Mouse (Mus musculus): ENCODE results near the gene Slc25a19. TPM values are rescaled to one million over a fixed set of nuclear protein-coding genes. Genes with fewer than 3 reads are reported as not detected.

The Slc25a19 gene
- polyA plus RNA-seq, 1 experiment from 2014 or later = 56.1 TPM

DNA sequence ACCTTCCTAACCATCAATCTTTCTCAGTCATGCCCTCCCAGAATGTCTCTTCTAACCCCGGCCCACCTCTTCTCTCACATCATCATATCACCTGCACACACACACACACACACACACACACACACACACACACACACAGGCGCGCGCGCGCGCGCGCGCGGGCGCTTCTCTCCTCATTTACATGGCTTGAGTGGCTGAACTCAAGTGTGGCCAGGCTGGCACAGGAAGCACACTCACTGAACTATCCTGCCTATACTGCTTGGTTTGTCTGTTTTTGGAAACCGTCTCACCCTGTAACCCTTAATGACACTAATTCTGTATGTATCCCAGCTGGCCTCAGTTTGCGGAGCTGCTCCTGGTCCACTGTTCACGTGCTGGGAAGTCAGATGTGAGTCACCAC, 27.4 kb downstream of the Slc25a19 start:
- Histone ChIP-seq H3K4me1 (peaks cover 36% of the 10 kb centered on the region), H3K4me3 (no peak overlapping the region), H3K27ac (replicated peaks) (no peak overlapping the region), H3K27me3 (no peaks in the 10 kb centered on the region), H3K9me3 (no peaks in the 10 kb centered on the region), H3K4me2 (replicated peaks) (no peak overlapping the region), H3K36me3 (peaks cover 22% of the 10 kb centered on the region), H3K9ac (replicated peaks) (no peak overlapping the region)
- ATAC-seq (replicated peaks) = no peak
- WGBS = 98% methylated on average over 15 of the region's 15 CpGs

DNA sequence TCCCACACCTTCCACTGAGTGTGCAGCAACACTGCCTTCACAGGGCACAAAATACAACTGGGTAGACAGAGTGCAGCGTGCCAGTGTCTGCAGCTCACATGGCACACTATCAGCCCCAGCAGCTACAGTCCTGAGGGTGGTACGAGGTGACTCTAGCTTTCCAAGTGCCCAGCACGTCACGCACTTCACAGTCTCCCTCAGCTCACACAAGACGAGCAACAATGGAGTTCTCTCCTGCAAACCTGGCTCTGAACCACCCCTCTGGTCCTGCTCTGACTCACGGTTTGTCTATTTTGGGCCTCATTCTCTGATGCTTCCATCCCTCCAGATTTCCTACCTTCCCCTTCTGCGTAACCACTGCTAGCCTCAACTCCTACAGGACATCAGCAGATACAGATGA, 28.4 kb downstream of the Slc25a19 start:
- Histone ChIP-seq H3K4me2 (replicated peaks) (no peak overlapping the region), H3K27me3 (no peaks in the 10 kb centered on the region), H3K4me3 (no peak overlapping the region), H3K9ac (replicated peaks) (no peak overlapping the region), H3K4me1 (peaks cover 25% of the 10 kb centered on the region), H3K36me3 (peaks cover 28% of the 10 kb centered on the region), H3K27ac (replicated peaks) (no peak overlapping the region), H3K9me3 (no peaks in the 10 kb centered on the region)
- ATAC-seq (replicated peaks) = no peak
- WGBS = 94% methylated on average over 7 of the region's 7 CpGs

DNA sequence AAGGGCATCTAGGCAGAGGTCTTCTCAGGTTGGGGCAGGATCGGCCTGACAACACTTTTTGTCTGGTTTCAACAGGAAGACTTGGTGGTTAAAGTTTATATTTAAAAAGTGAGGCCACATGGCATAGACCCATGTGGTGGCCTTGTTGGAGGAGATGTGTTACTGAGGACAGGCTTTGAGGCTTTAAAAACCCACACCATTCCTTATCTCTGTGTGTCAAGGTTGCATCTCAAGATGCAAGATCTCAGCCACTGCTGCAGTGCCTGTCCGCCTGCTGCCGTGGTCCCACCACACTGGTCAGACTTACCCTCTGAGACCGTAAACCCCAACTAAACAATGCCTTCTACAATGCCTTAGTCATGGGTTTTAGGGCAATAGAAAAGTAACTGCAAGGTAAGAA, 29.8 kb downstream of the Slc25a19 start:
- 96% methylated on average over 4 of the region's 4 CpGs for WGBS
- no peak overlapping the region for H3K4me3 ChIP-seq
- ATAC-seq (replicated peaks) = no peak
- no peak overlapping the region for H3K4me2 ChIP-seq (replicated peaks)
- no peaks in the 10 kb centered on the region for H3K9me3 ChIP-seq
- no peaks in the 10 kb centered on the region for H3K27me3 ChIP-seq
- H3K4me1 ChIP-seq = peaks cover 20% of the 10 kb centered on the region
- H3K27ac ChIP-seq (replicated peaks) = no peak overlapping the region
- peaks cover 42% of the 10 kb centered on the region for H3K36me3 ChIP-seq
- H3K9ac ChIP-seq (replicated peaks) = no peak overlapping the region

DNA sequence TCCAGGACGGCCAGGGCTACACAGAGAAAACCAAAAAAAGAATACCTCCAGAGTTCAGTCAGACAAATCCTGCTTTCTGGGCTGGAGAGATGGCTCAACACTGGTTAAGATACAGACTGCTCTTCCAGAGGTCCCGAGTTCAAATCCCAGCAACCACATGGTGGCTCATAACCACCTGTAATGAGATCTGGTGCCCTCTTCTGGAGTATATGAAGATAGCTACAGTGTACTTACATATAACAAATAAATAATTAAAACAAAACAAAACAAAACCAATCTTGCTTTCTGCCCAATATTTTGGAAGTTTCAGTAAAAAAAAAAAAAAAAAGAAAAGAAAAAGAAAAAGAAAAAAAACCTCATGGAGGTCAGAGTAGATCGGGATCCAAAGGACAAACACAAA, 32.9 kb downstream of the Slc25a19 start:
- Histone ChIP-seq H3K4me1 (no peaks in the 10 kb centered on the region), H3K36me3 (peaks cover 72% of the 10 kb centered on the region), H3K9me3 (no peaks in the 10 kb centered on the region), H3K27ac (replicated peaks) (no peak overlapping the region), H3K27me3 (no peaks in the 10 kb centered on the region), H3K4me3 (no peak overlapping the region), H3K9ac (replicated peaks) (no peak overlapping the region), H3K4me2 (replicated peaks) (no peak overlapping the region)
- ATAC-seq (replicated peaks) = no peak
- WGBS = 92% methylated on average over 3 of the region's 3 CpGs

DNA sequence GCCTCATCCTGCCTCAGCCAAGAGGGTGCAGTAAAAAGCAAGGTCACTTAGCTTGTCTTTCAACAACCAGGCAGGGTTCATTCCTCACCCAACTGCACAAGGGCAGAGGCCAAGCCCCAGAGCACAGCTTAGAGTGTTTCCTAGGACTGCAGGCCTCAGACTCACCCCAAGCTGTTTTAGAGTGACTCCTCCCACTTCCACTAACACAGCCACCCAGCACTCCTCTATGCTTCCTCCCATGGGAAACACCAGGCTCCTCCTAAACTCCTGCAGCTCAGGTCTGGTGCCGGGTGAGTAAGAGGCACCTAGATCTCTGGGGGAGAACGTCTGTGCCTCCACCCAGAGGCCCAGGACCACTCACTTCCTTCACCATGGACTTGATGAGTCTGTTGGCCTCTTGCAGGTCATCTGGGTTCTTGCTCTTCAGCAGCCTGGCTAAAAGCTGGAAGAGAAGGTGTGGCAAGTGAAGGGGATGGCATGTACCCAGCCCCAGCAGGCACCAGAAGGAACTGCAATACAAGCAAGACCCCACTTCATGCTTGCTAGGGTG, 37.5 kb downstream of the Slc25a19 start:
- Histone ChIP-seq H3K4me3 (no peak overlapping the region), H3K27ac (replicated peaks) (no peak overlapping the region), H3K9me3 (no peaks in the 10 kb centered on the region), H3K27me3 (no peaks in the 10 kb centered on the region), H3K4me1 (no peaks in the 10 kb centered on the region), H3K36me3 (peaks cover 91% of the 10 kb centered on the region), H3K4me2 (replicated peaks) (no peak overlapping the region), H3K9ac (replicated peaks) (no peak overlapping the region)
- no peak for ATAC-seq (replicated peaks)
- WGBS = 88% methylated on average over 2 of the region's 2 CpGs

DNA sequence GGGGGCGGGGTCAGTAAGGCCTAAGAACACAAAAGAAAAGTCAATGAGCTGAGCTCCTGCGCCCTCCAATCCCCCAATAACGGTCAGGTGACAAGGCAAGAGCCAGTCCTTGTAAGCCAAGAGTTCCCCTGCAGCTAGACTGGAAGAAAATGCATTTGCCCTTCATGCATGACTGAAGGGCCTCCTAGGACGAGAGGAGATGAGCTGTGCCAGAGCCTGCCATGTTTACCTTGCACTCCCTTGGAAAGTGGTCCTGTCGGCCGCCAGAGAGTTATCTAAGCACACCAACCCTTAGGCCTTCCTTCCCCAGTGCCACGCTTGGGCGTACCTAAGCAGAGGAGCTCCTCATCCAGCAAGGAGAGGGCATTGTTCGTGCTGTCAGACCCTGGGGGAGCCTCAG, 40.1 kb downstream of the Slc25a19 start:
- H3K36me3 ChIP-seq = peaks cover 94% of the 10 kb centered on the region
- 83% methylated on average over 9 of the region's 9 CpGs for WGBS
- H3K9ac ChIP-seq (replicated peaks) = no peak overlapping the region
- no peak overlapping the region for H3K27ac ChIP-seq (replicated peaks)
- no peaks in the 10 kb centered on the region for H3K27me3 ChIP-seq
- H3K4me2 ChIP-seq (replicated peaks) = no peak overlapping the region
- ATAC-seq (replicated peaks) = no peak
- no peak overlapping the region for H3K4me3 ChIP-seq
- H3K4me1 ChIP-seq = no peaks in the 10 kb centered on the region
- no peaks in the 10 kb centered on the region for H3K9me3 ChIP-seq

DNA sequence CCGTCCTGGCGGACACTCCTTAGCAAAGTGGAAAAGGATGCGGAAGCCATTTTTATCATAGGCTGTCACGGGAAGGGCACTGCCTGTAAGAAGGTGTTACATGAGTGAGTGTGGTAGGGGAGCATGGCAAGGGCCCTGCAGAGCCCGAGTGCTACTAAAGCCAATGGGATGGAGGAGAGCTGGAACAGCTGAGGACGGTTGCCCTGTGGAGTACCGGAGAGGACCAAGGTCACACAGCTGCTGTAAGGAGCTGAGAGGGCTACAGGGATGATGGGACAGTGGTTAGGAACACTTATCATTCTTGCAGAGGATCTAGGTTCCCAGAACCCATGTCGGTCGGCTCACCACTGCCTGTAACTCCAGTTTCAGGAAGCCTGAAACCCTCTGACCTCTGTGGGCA, 41.7 kb downstream of the Slc25a19 start:
- H3K9me3 ChIP-seq = no peaks in the 10 kb centered on the region
- no peak overlapping the region for H3K27ac ChIP-seq (replicated peaks)
- no peak for ATAC-seq (replicated peaks)
- no peak overlapping the region for H3K4me2 ChIP-seq (replicated peaks)
- H3K4me1 ChIP-seq = no peaks in the 10 kb centered on the region
- H3K4me3 ChIP-seq = no peak overlapping the region
- peaks cover 93% of the 10 kb centered on the region for H3K36me3 ChIP-seq
- no peak overlapping the region for H3K9ac ChIP-seq (replicated peaks)
- 93% methylated on average over 9 of the region's 9 CpGs for WGBS
- no peaks in the 10 kb centered on the region for H3K27me3 ChIP-seq

DNA sequence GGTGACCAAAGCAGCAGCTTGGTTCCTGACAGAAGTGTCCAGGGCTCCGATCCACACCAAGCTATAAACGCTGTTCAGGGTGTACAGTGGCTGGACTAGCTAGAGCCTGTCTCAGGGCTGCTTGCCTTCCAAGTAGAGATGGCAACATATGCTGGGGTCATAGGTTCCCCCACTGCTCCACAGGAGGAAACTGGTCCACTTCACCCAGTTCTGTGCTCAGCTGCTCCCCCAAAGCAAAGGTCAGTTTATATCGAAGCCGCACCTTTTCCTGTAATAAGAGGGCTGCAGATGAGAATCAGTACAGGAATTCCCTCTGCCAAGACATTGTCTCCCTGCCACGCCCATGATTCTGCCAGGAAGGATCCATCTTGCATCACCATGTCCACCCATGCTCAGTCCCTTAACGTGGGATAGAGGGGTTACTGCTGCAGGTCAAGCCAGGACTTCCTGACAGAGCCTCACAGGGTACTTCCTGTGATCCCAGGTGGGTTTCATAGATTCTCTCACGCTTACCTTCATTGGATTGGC, 42.5 kb downstream of the Slc25a19 start:
- no peak overlapping the region for H3K27ac ChIP-seq (replicated peaks)
- ATAC-seq (replicated peaks) = no peak
- no peak overlapping the region for H3K4me3 ChIP-seq
- no peak overlapping the region for H3K9ac ChIP-seq (replicated peaks)
- WGBS = 90% methylated on average over 7 of the region's 7 CpGs
- no peak overlapping the region for H3K4me2 ChIP-seq (replicated peaks)
- H3K27me3 ChIP-seq = no peaks in the 10 kb centered on the region
- no peaks in the 10 kb centered on the region for H3K9me3 ChIP-seq
- H3K36me3 ChIP-seq = peaks cover 87% of the 10 kb centered on the region
- H3K4me1 ChIP-seq = no peaks in the 10 kb centered on the region

DNA sequence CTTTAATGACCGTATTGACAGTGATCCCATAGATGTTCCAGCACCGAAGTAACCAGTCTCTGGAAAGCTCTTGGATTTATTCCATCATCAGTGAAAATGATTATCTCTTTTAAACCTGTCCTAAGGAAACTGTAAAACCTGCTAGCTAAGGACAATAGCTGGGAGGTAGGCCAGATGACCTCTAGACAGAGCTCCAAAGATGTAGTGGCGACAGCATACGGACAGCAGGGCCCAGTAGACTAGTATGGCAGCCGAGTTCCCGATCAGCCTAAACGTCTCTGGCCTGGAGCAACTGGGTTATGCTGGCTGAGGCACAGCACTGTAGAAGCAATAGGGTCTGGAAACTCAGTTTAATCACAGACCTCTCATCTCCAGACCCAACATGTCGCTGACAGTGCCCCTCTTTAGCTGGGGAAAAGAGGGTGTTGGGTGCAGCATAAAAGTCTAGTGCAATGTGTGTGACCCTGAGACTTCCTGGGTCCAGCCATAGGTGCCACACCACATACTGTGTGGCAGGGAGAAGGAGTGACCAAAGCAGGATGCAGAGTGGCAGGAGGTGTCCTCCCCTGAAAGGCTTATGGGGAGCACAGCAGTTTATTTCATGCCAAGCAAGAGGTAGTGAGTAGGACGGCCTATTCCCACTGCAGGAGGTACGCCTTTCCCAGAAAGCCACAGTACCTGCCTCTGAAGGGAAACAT, 43.6 kb downstream of the Slc25a19 start:
- Histone ChIP-seq H3K9ac (replicated peaks) (no peak overlapping the region), H3K27me3 (no peaks in the 10 kb centered on the region), H3K4me1 (no peaks in the 10 kb centered on the region), H3K36me3 (peaks cover 82% of the 10 kb centered on the region), H3K4me2 (replicated peaks) (no peak overlapping the region), H3K4me3 (no peak overlapping the region), H3K27ac (replicated peaks) (no peak overlapping the region), H3K9me3 (no peaks in the 10 kb centered on the region)
- ATAC-seq (replicated peaks) = no peak
- WGBS = 87% methylated on average over 10 of the region's 10 CpGs

DNA sequence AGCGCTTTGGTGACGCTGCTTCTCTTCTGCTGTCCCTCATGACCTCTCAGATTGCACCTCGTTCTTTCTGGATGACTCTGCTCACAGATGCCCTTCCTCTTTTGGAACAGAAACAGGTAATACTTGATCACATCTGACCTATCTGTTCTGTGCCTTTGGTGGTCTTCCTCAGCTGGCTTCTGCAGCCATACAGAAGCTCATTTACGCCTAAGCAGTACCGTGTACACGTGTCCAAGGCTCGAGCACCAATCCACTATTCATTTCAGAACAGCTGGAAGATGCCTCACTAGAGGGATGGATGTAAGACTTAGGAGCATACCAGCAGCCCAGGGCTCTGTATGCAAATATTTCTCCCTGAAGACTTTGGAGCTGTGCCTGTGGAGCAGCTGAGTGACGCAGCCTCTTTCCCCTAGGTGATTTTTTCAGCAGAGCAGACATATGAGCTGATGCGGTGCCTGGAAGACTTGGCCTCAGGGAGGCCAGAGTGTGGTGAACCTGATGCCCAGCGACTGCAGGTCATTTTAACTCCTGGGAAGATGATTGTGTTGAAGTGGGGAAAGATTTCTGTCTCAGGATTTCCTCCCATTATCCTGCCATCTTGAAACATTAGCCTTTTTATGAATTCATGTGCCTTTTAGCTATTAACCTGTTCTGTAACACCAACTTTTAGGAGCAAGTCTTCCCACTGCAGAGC, 45.0 kb downstream of the Slc25a19 start:
- no peak for ATAC-seq (replicated peaks)
- no peaks in the 10 kb centered on the region for H3K4me1 ChIP-seq
- peaks cover 86% of the 10 kb centered on the region for H3K36me3 ChIP-seq
- no peak overlapping the region for H3K4me3 ChIP-seq
- no peaks in the 10 kb centered on the region for H3K27me3 ChIP-seq
- H3K9me3 ChIP-seq = no peaks in the 10 kb centered on the region
- H3K9ac ChIP-seq (replicated peaks) = no peak overlapping the region
- no peak overlapping the region for H3K27ac ChIP-seq (replicated peaks)
- H3K4me2 ChIP-seq (replicated peaks) = no peak overlapping the region
- WGBS = 86% methylated on average over 10 of the region's 10 CpGs

DNA sequence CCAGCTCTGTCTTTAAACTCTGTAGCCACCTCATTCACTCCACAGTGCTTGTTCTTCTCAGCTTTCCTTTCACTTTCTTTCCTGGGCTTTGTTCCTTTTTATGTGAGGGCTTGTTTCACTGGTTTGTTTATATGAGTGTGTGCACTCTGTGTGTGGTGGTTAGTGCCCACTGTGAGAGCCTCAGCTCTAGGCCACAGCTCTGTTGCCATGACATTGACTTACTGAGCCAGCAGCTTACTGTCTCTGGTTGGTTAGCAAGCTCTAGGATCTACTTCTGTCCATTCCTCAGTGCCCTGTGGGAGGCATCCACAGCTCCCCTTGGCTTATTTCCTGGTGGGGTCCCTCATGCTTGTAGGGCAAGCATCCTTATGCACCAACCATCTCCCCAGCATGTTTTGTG, 49.0 kb downstream of the Slc25a19 start:
- Histone ChIP-seq H3K9me3 (no peaks in the 10 kb centered on the region), H3K27ac (replicated peaks) (no peak overlapping the region), H3K36me3 (peaks cover 55% of the 10 kb centered on the region), H3K9ac (replicated peaks) (no peak overlapping the region), H3K27me3 (no peaks in the 10 kb centered on the region), H3K4me3 (no peak overlapping the region), H3K4me2 (replicated peaks) (no peak overlapping the region), H3K4me1 (no peaks in the 10 kb centered on the region)
- ATAC-seq (replicated peaks) = no peak

DNA sequence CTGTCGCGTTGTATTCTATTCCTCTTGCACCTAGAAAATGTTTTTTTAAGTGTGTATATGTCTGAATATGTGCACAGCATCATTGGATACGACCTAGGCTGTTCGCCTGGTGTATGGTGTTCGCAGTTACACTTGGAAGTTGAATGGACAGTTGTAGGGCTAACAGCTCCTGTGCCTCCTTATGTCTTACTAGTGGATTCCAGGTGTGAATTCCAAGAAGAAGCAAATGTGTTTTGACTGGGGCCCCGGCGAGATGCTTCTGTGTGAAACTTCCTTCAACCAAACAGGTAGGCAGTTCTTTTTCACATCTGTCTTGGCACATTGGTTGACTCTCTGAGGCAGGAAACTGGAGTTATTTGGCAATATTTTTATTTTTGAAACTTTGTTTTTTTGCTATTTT, 63.1 kb downstream of the Slc25a19 start:
- WGBS = 18% methylated on average over 7 of the region's 7 CpGs
- H3K4me1 ChIP-seq = peaks cover 19% of the 10 kb centered on the region

More for the DNA sequence above, 63.1 kb downstream of the Slc25a19 start:
- peak overlapping the region; percentile 85 for H3K9ac ChIP-seq (replicated peaks)
- H3K27ac ChIP-seq (replicated peaks) = no peak overlapping the region
- peak overlapping the region; percentile 90 for H3K4me3 ChIP-seq
- peak overlapping the region; percentile 87 for H3K4me2 ChIP-seq (replicated peaks)
- ATAC-seq (replicated peaks) = no peak
- H3K27me3 ChIP-seq = no peaks in the 10 kb centered on the region
- H3K9me3 ChIP-seq = no peaks in the 10 kb centered on the region
- H3K36me3 ChIP-seq = peaks cover 32% of the 10 kb centered on the region
